In the genomic region with DNA sequence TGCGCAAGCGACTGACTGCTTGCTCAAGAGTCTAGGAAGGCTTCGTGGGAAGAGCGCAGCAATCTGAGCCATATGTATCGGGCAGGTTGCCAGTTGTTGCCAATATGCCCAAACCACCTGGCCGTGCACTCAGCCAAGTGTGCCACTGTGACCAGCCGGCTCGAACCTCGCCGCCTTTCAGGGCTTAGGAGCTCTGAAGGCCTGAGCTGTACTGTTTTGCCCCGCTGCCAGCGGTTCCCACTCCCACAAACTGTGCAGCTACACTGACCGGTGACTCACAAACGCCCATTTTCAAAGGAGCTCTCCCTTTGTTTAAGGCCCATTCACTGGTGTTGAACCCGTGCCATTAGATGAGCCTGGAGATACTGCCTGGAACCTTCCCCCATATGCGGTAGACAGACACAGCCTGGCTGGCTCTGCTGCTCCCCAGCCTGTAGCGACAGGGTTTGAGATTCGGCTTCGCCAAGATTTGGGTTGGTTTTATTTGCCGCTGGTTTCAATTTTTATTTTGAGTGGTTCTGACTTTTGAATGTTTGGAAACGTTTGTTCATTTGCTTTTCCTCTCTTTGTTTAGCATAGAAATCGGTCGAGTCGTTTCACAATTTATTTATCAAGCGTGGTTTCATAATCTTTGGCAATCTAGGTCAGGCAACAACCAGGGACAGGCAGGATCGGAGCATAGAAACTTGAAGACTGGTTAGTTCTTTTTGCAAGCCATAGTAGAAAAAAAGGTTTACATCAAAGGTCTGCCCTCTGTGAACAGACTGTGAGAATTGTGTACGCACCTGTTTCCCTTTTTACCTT, we compare ENCODE assay signal across 8 mouse cellular contexts.
DNase-seq lines count a peak whose midpoint lies in the region; ATAC-seq and TF ChIP-seq lines count a peak whose summit lies in the region.

No protein-coding gene starts in this region.

- no peak overlapping the region for H3K27ac ChIP-seq in kidney, embryonic 16.5 days (ENCODE audit: low read length)
- peak overlapping the region; percentile 79 for H3K27ac ChIP-seq in forebrain, postnatal 0 days (ENCODE audit: low read depth, low read length)
- H3K27ac ChIP-seq in neural tube, embryonic 14.5 days (ENCODE audit: low read depth, low read length): peak overlapping the region; percentile 69
- no peak overlapping the region for H3K27ac ChIP-seq in kidney, embryonic 14.5 days (ENCODE audit: low read depth, low read length)

- no peak for TF ChIP-seq CTCF in forebrain, postnatal 0 days (IDR thresholded peaks at IDR 0.05; ENCODE audit: low read depth)

- peaks cover 6% of the 10 kb centered on the region for H3K36me3 ChIP-seq in kidney, embryonic 16.5 days (ENCODE audit: insufficient read depth, low read length)
- no peaks in the 10 kb centered on the region for H3K36me3 ChIP-seq in forebrain, postnatal 0 days (ENCODE audit: insufficient read depth)
- H3K36me3 ChIP-seq in neural tube, embryonic 14.5 days (ENCODE audit: control insufficient read depth, insufficient read depth, low read length): no peaks in the 10 kb centered on the region
- no peaks in the 10 kb centered on the region for H3K36me3 ChIP-seq in kidney, embryonic 14.5 days (ENCODE audit: control insufficient read depth, insufficient read depth, low read length)

- no peak overlapping the region for H3K9ac ChIP-seq in kidney, embryonic 16.5 days (replicated peaks; ENCODE audit: low read length)
- H3K9ac ChIP-seq in forebrain, postnatal 0 days: peak overlapping the region; percentile 40
- no peak overlapping the region for H3K9ac ChIP-seq in neural tube, embryonic 14.5 days (replicated peaks; ENCODE audit: low read depth, low read length)
- no peak overlapping the region for H3K9ac ChIP-seq in kidney, embryonic 14.5 days (ENCODE audit: low read depth, low read length)

- ATAC-seq in kidney, embryonic 16.5 days (ENCODE audit: low FRiP score, low TSS enrichment): no peak
- ATAC-seq in forebrain, postnatal 0 days: peak; percentile 79
- ATAC-seq in neural tube, embryonic 14.5 days (ENCODE audit: low read depth): peak; percentile 74
- ATAC-seq in kidney, embryonic 14.5 days (ENCODE audit: low FRiP score, low TSS enrichment): no peak
- ATAC-seq in inflammation-experienced regulatory T-cells, adult 6 months: no peak

- no peaks in the 10 kb centered on the region for H3K9me3 ChIP-seq in kidney, embryonic 16.5 days (ENCODE audit: low read length)
- no peaks in the 10 kb centered on the region for H3K9me3 ChIP-seq in forebrain, postnatal 0 days (ENCODE audit: low read length)
- H3K9me3 ChIP-seq in neural tube, embryonic 14.5 days (ENCODE audit: control insufficient read depth, low read length): no peaks in the 10 kb centered on the region
- H3K9me3 ChIP-seq in kidney, embryonic 14.5 days (ENCODE audit: control insufficient read depth, low read length): no peaks in the 10 kb centered on the region

- 86% methylated on average over 27 of the region's 27 CpGs for WGBS in kidney, embryonic 16.5 days
- WGBS in forebrain, postnatal 0 days: 32% methylated on average over 27 of the region's 27 CpGs
- 60% methylated on average over 27 of the region's 27 CpGs for WGBS in neural tube, embryonic 14.5 days
- WGBS in kidney, embryonic 14.5 days: 90% methylated on average over 27 of the region's 27 CpGs

- H3K4me3 ChIP-seq in kidney, embryonic 16.5 days (ENCODE audit: low read length): no peak overlapping the region
- peak overlapping the region; percentile 20 for H3K4me3 ChIP-seq in forebrain, postnatal 0 days (ENCODE audit: low read depth, low read length)
- no peak overlapping the region for H3K4me3 ChIP-seq in neural tube, embryonic 14.5 days (ENCODE audit: low read depth, low read length)
- no peak overlapping the region for H3K4me3 ChIP-seq in kidney, embryonic 14.5 days (ENCODE audit: low read length)

- no peaks in the 10 kb centered on the region for H3K4me1 ChIP-seq in kidney, embryonic 16.5 days (ENCODE audit: insufficient read depth, low read length)
- peaks cover 27% of the 10 kb centered on the region for H3K4me1 ChIP-seq in forebrain, postnatal 0 days (ENCODE audit: insufficient read depth)
- 0 out of 2 replicates have a peak, but pooled peaks cover 7% of the 10 kb centered on the region for H3K4me1 ChIP-seq in neural tube, embryonic 14.5 days (ENCODE audit: control insufficient read depth, insufficient read depth, low read length)
- no peaks in the 10 kb centered on the region for H3K4me1 ChIP-seq in kidney, embryonic 14.5 days (ENCODE audit: control insufficient read depth, insufficient read depth, low read length)

- H3K27me3 ChIP-seq in kidney, embryonic 16.5 days (ENCODE audit: insufficient read depth, low read length): no peaks in the 10 kb centered on the region
- no peaks in the 10 kb centered on the region; the same call in 1 of the 2 replicates for H3K27me3 ChIP-seq in forebrain, postnatal 0 days (ENCODE audit: insufficient read depth, low read length)
- H3K27me3 ChIP-seq in neural tube, embryonic 14.5 days (ENCODE audit: control insufficient read depth, insufficient read depth, low read length): no peaks in the 10 kb centered on the region
- H3K27me3 ChIP-seq in kidney, embryonic 14.5 days (ENCODE audit: control insufficient read depth, insufficient read depth, low read length): no peaks in the 10 kb centered on the region

- peak; percentile 21 for DNase-seq in kidney, postnatal 10 days
- DNase-seq in brain, adult 2 months (ENCODE audit: low read depth, low spot score): peak; percentile 98
- peak; percentile 90 for DNase-seq in forebrain, postnatal 0 days
- DNase-seq in left cerebral cortex, adult 8-10 months (ENCODE audit: low spot score in 2 of 2): peak; percentile 44 to 69

- no peak overlapping the region for H3K4me2 ChIP-seq in kidney, embryonic 16.5 days (replicated peaks; ENCODE audit: low read depth, low read length)
- H3K4me2 ChIP-seq in forebrain, postnatal 0 days (ENCODE audit: low read depth): peak overlapping the region; percentile 46
- peak overlapping the region; percentile 16; the same call in 1 of the 2 replicates for H3K4me2 ChIP-seq in neural tube, embryonic 14.5 days (ENCODE audit: low read depth, low read length)
- H3K4me2 ChIP-seq in kidney, embryonic 14.5 days (replicated peaks; ENCODE audit: low read depth, low read length): no peak overlapping the region

Comparison
In these comparisons a context has a peak if more than half of its experiments do, and no peak if none do; other contexts are left out.
1. DNase-seq: peak in every context shown above with its lines; median percentile 98 in brain, adult 2 months; 90 in forebrain, postnatal 0 days; 56 in left cerebral cortex, adult 8-10 months; 21 in kidney, postnatal 10 days.
2. ATAC-seq: peak in forebrain, postnatal 0 days (single experiment) and neural tube, embryonic 14.5 days (single experiment); none in kidney, embryonic 16.5 days (single experiment), kidney, embryonic 14.5 days (single experiment) and inflammation-experienced regulatory T-cells, adult 6 months (single experiment).
3. H3K27ac ChIP-seq: peak in forebrain, postnatal 0 days (single experiment) and neural tube, embryonic 14.5 days (single experiment); none in kidney, embryonic 16.5 days (single experiment) and kidney, embryonic 14.5 days (single experiment).
4. H3K4me2 ChIP-seq: peak in forebrain, postnatal 0 days (single experiment) and neural tube, embryonic 14.5 days (single experiment); none in kidney, embryonic 16.5 days (single experiment) and kidney, embryonic 14.5 days (single experiment).